ENCODE assay signal across 8 mouse cellular contexts in the genomic region with DNA sequence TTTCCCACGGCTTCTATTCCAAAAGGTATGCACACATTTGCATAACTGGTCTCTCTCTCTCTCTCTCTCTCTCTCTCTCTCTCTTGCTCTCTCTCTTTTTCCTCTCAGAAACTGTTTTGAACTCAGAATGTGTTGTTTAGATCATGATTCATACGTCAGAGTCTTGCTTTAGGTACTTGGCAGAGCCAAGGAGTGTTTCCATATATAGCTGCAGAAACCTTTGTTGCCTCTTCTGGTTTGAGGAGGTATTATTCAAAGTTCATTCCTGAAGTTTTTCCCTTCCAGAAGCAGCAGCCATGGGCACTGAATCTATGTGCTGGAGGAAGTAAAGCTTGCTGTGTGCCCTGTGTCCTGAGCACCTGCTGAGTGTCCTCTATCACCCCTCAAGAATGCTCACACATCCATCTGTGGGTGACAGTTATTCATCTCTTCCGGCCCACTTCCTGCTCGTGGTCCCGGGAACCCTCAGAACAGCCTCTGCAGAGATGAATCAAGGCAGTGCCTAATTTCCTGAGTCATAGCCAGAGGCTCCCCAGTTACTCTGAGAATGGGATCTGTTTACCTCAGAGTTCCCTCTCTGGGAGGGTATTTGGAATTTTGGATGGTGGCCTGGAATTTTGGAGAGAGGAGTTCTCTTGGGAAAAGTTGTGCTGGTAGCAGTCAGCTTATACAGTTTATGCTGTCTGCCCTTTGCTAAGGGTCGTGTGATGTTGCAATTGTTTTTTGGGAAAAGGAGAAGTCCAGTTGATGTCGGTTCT.
DNase-seq lines count a peak whose midpoint lies in the region; ATAC-seq and TF ChIP-seq lines count a peak whose summit lies in the region.

No protein-coding gene starts in this region.

- DNase-seq in heart, adult 2 months: peak; percentile 27 to 34
- no peak for DNase-seq in heart, embryonic 10.5 days (ENCODE audit: low spot score)
- DNase-seq in Patski (ENCODE audit: low read depth, low spot score): peak; percentile 64
- DNase-seq in heart, postnatal 14 days: peak; percentile 12 to 26
- peak; percentile 52 for DNase-seq in lung, postnatal 36 days
- DNase-seq in B cell, adult 2 months: no peak
- DNase-seq in forebrain, postnatal 0 days: no peak
- DNase-seq in spleen, postnatal 10 days (ENCODE audit: low spot score in 2 of 2): no peak

- H3K9me3 ChIP-seq in heart, embryonic 10.5 days: no peaks in the 10 kb centered on the region
- no peaks in the 10 kb centered on the region for H3K9me3 ChIP-seq in forebrain, postnatal 0 days (ENCODE audit: low read length)

- peak; percentile 88 for ATAC-seq in Patski
- no peak for ATAC-seq in forebrain, postnatal 0 days

- CTCF ChIA-PET in Patski (lab: Charles Lee): interaction anchor here (1.0 to 1.6 kb wide), 3 partner anchors 18 to 37 kb away, joined by 3 read pairs; no protein-coding TSS in a partner anchor

- no peak for TF ChIP-seq EP300 in heart, adult 2 months (IDR thresholded peaks at IDR 0.05; ENCODE audit: insufficient read depth, low read depth, low read length)

- H3K9ac ChIP-seq in heart, adult 2 months (ENCODE audit: low read depth, low read length): no peak overlapping the region
- no peak overlapping the region for H3K9ac ChIP-seq in forebrain, postnatal 0 days

- H3K27me3 ChIP-seq in heart, adult 2 months (ENCODE audit: control insufficient read depth, insufficient read depth, low read length): no peaks in the 10 kb centered on the region
- H3K27me3 ChIP-seq in heart, embryonic 10.5 days (ENCODE audit: insufficient read depth, poor library complexity, severe bottlenecking): no peaks in the 10 kb centered on the region
- H3K27me3 ChIP-seq in Patski: no peaks in the 10 kb centered on the region
- no peaks in the 10 kb centered on the region for H3K27me3 ChIP-seq in forebrain, postnatal 0 days (ENCODE audit: insufficient read depth, low read length)

- no peak overlapping the region; the same call in 1 of the 2 replicates for H3K27ac ChIP-seq in heart, adult 2 months
- no peak overlapping the region for H3K27ac ChIP-seq in heart, embryonic 10.5 days
- H3K27ac ChIP-seq in forebrain, postnatal 0 days (ENCODE audit: low read depth, low read length): no peak overlapping the region

- H3K4me2 ChIP-seq in forebrain, postnatal 0 days (ENCODE audit: low read depth): no peak overlapping the region

- in situ Hi-C loops in Patski (cut with MboI; ENCODE audit: low pct_unique_long_range_greater_than_20kb): no loop called here

- no peaks in the 10 kb centered on the region for H3K79me2 ChIP-seq in heart, adult 2 months (replicated peaks; ENCODE audit: control insufficient read depth, insufficient read depth, low read length)

- peaks cover 2% of the 10 kb centered on the region for H3K4me1 ChIP-seq in heart, adult 2 months (ENCODE audit: control insufficient read depth, insufficient read depth, low read length)
- H3K4me1 ChIP-seq in heart, embryonic 10.5 days: peaks cover 16% of the 10 kb centered on the region
- no peaks in the 10 kb centered on the region for H3K4me1 ChIP-seq in forebrain, postnatal 0 days (ENCODE audit: insufficient read depth)

- H3K36me3 ChIP-seq in heart, adult 2 months (ENCODE audit: control insufficient read depth, insufficient read depth, low read length): no peaks in the 10 kb centered on the region; the same call in 1 of the 2 replicates
- no peaks in the 10 kb centered on the region for H3K36me3 ChIP-seq in heart, embryonic 10.5 days
- H3K36me3 ChIP-seq in forebrain, postnatal 0 days (ENCODE audit: insufficient read depth): no peaks in the 10 kb centered on the region

- POLR2A ChIA-PET in Patski (lab: Charles Lee): no interaction called here

- intact Hi-C loops in heart, adult 2 months (cut with DNase I): no loop called here
- intact Hi-C loops in heart, postnatal 14 days (cut with DNase I): no loop called here

- WGBS in heart, adult 2 months: 26% methylated on average over 7 of the region's 7 CpGs
- 50% methylated on average over 7 of the region's 7 CpGs for WGBS in heart, embryonic 10.5 days
- 53% methylated on average over 7 of the region's 7 CpGs for WGBS in forebrain, postnatal 0 days

- no peak for TF ChIP-seq CTCF in heart, adult 2 months (IDR thresholded peaks at IDR 0.05)
- TF ChIP-seq CTCF in Patski (IDR thresholded peaks at IDR 0.05): no peak
- TF ChIP-seq CTCF in forebrain, postnatal 0 days (IDR thresholded peaks at IDR 0.05; ENCODE audit: low read depth): no peak

- H3K4me3 ChIP-seq in heart, adult 2 months: no peak overlapping the region
- no peak overlapping the region for H3K4me3 ChIP-seq in heart, embryonic 10.5 days
- H3K4me3 ChIP-seq in forebrain, postnatal 0 days (ENCODE audit: low read depth, low read length): no peak overlapping the region

- no peak for TF ChIP-seq POLR2A in heart, adult 2 months (IDR thresholded peaks at IDR 0.05; ENCODE audit: insufficient read depth, low read depth, low read length)

Comparison
In these comparisons a context has a peak if more than half of its experiments do, and no peak if none do; other contexts are left out.
1. DNase-seq: peak in heart, adult 2 months (2 of 2), Patski (single experiment), heart, postnatal 14 days (2 of 2) and lung, postnatal 36 days (single experiment); none in heart, embryonic 10.5 days (single experiment), B cell, adult 2 months (0 of 2), forebrain, postnatal 0 days (single experiment) and spleen, postnatal 10 days (0 of 2).